Mouse (Mus musculus): ENCODE data around the gene Ptger4. TPM values are rescaled to one million over a fixed set of nuclear protein-coding genes. Genes with fewer than 3 reads are reported as not detected.
A peak's percentile ranks its signal among the peaks of the same experiment; 100 is the strongest.

The Ptger4 gene
- polyA plus RNA-seq, 1 experiment: 19.9 TPM

DNA sequence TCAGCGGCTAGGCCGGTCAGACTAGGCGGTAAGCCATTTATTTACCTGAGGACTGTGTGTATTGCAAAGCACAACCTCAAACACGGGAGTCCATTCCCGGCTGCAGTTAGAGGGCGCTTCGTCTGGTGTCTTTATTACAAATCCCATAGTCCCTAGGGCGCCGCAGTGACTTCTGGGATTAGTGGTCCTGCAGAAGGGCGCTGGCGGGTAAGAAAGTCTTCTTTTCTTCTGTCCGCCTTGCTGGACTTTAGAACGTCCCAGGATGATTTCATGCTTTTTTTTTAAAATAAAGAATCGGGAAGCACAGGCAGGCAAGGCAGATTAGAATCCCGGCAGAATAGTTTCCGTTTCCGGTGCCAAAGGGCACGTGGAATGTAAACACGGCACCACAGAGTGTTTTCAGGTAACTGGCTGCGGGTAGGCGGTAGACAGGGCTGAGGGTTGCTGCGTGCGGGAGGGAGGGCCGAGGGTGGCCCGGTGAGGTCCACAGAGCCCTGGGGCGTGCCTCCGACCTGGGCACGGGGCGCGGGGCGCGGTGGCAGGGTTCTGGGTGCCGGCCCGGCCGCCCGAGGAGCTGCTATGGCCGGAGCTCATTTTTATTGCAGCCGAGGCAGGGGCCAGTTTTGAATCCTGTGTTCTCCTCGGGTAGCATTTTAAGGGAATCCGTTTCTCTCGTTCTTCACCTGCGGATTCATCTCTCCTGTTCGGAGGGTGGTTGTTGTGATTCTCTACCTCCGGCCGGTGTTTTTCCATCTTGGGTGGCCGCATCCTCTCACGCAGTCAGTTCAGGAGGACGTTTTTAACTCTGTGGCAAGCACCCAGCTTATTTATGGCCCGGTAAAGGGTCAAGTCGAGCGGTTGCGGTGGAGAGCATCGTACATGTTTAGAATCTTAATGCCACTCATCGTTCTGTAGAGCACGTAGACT lies 58.4 kb downstream of the Ptger4 start, which contains the start of gene Ttc33:
Gene Ttc33, plus strand, starts transcription at position 160 of the 927 bp plus-strand sequence.
- DNase-seq (ENCODE audit: low read depth, low spot score): peak; percentile 75
- WGBS: under 1% methylated on average over 55 of the region's 55 CpGs

DNA sequence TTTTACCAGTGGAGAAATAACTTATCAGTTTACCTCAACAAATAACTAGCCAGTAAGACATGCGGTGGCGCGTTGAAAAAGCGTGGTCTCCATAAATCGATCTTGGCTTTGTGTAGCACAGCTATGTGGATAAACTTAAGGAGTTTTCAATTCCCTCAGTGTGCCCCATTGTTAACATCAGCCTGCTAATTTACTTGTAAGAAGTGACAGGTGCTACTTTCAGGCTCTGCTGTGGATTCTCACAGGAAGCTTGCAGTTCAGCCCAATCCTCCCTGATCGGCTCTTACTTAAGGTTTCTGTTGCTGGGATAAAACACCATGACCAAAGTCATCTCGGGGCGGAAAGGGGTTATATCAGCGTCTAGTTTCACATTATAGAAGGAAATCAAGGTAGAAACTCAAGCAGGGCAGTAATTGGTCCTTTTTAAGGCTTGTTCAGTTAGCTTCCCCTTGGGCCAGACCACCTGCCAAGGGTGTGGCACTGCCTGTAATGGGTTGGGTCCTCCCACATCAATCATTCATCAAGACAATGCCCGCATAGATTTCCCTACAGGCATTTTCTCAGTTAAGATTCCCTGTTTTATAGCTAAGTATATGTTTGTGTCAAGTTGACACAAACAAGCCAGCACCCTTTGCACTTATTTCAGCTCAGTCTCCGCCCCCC lies 59.2 kb downstream of the Ptger4 start:
- WGBS: 12% methylated on average over 11 of the region's 11 CpGs
- no peak for DNase-seq (ENCODE audit: low read depth, low spot score)

DNA sequence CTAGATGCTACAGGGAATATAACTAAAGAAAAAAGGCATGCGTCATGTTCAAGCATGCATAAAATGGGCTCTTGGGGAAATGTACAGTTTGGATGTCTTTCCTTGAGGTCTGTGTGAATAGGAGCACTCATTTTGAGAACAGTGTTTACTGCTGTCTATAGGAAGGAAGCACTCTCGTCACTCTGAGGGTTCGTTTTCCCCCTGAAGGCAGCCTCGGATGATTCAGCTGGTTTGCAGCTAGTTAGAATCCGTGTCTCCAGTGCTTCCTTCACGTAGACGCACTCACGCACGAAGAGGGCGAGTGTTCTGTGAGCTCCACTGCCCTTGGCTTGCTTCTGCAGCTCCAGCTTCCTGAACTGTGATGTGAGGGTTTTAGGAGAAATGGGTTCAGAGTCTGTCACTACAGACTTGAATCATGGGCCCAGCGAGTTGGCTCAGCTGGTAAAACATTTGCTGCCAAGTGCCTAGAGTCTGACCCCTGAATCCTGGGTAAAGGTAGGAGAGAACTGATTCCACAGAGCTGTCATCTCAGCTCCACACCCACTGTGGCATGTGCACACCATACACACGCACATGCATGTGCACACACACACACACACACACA lies 70.7 kb downstream of the Ptger4 start:
- 85% methylated on average over 12 of the region's 12 CpGs for WGBS
- no peak for DNase-seq (ENCODE audit: low read depth, low spot score)

DNA sequence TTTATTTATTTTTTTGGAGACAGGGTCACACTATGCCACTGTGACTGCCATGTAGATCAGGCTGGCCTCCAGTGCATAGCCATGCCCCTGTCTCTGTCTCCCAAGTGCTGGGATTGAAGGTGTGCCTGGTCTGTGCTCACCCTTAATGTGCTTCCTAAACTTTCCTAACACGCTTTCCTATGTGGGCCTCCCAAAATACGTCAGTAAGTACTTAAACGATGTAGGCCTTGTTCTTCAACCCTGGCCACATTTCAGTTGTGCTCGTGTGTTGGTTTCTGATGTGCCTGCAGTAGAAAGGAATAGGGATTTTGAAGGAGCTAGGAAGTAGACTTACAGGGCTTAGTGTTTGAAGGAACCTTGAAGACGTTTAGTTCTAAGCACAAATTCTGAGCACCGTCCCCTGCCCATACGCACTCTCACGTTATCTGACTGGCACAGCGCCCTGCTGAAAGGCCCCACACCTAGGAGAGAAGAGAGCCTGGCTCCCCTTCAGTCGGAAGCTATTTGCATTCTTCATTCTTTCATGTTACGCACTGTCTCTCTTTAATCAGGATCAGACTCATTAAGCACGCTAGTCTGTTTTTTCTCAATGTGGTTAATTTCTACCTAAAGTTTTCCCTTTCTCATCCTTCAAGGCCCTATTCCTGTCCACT lies 78.7 kb downstream of the Ptger4 start:
- DNase-seq (ENCODE audit: low read depth, low spot score): no peak
- WGBS: 86% methylated on average over 12 of the region's 12 CpGs

DNA sequence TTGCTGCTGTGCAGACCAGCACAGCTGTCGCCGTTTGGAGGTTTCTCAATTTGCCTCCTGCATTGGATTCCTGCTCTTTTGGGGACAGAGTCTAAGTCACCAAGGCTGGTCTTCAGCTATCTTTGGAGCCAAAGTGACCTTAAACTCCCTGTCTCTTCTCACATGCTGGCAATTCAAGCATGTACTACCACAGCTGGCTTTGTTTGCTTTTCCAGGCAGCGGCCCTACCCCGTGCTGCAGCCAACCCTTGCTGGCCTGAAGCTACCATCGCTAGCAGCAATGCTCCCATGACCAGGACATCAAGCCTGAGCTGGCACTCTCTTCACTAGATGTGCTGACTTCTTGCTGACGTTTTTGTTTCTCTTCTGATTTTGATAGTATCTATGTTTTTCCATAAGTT lies 85.2 kb downstream of the Ptger4 start:
- 22% methylated on average over 6 of the region's 6 CpGs for WGBS
- DNase-seq (ENCODE audit: low read depth, low spot score): no peak

DNA sequence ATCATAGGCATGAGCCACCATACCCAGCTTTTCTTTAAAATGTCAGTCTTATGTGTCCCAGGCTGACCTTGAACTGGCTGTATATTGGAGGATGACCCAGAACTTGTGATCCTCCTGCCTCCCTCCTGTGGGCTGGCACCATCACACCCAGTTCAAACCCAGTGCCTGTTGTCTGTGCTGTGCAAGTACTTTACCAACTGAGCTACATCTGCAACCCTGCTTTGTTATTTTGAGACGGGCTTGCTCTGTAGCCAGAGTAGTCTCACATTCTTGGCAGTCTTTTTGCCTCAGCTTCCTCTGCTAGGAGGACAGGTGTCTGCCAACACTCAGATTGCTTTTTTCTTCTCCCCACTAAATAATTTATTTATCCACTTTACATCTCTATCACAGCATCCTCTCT lies 86.6 kb downstream of the Ptger4 start:
- 59% methylated on average over 1 of the region's 1 CpGs for WGBS
- DNase-seq (ENCODE audit: low read depth, low spot score): no peak

Other genes with a start within 250 kb of the Ptger4 start
- gene C7, start 180.4 kb downstream of the Ptger4 start, polyA plus RNA-seq (2012; rRNA removed): 0.52 and 2.5 TPM in 2 replicates
- gene Card6, start 135.6 kb downstream of the Ptger4 start, polyA plus RNA-seq (2012; rRNA removed): 1.5 and 3.2 TPM in 2 replicates
- 934 and 1,060 TPM in 2 replicates for gene Rpl37, start 127.5 kb downstream of the Ptger4 start, polyA plus RNA-seq (2012; rRNA removed)
- 5.1 and 6.1 TPM in 2 replicates for gene Prkaa1, start 100.3 kb downstream of the Ptger4 start, polyA plus RNA-seq (2012; rRNA removed)
- 3.4 and 5.2 TPM in 2 replicates for gene Ttc33, start 58.7 kb downstream of the Ptger4 start, polyA plus RNA-seq (2012; rRNA removed)

All from large intestine, adult 2 months (tissue).